Mouse (Mus musculus) hindbrain, postnatal 0 days (tissue): Measurements from ENCODE around the gene Lgals3bp. TPM values are rescaled to one million over a fixed set of nuclear protein-coding genes. Genes with fewer than 3 reads are reported as not detected.
"Not testable (repeated sequence)": the region's sequence is repeated elsewhere in the genome, so short reads cannot be mapped to it uniquely, and the experiment has no call there.

ENCODE experiments used
- ATAC-seq: fragments of 200-750 bp; cut with Nextera tagmentation; 2 replicates; pipeline ENCODE4 v1.8.0; 2017; ENCODE audit warnings: mild to moderate bottlenecking, moderate TSS enrichment, moderate library complexity
- DNase-seq: peaks from one replicate; pipeline ENCODE4 v3.0.0-alpha.2; 2015; ENCODE audit warnings: low spot score
- H3K27ac ChIP-seq: fragments of 300-500 bp; sonication (generic); 2 replicates; pipeline ENCODE4 v1.5.1; 2014; ENCODE audit warnings: mild to moderate bottlenecking
- H3K27me3 ChIP-seq: fragments of 300-500 bp; sonication (generic); 2 replicates; pipeline ENCODE4 v1.6.1; 2014; ENCODE audit warnings: low read length, mixed read lengths; ENCODE audit not compliant: insufficient read depth
- H3K36me3 ChIP-seq: fragments of 300-500 bp; sonication (generic); 2 replicates; pipeline ENCODE4 v1.6.1; 2014; ENCODE audit warnings: low read length, mixed read lengths; ENCODE audit not compliant: insufficient read depth
- H3K4me1 ChIP-seq: fragments of 300-500 bp; sonication (generic); 2 replicates; pipeline ENCODE4 v1.6.1; 2014; ENCODE audit warnings: antibody characterized with exemption, low read length, mixed read lengths; ENCODE audit not compliant: insufficient read depth
- H3K4me2 ChIP-seq: fragments of 300-500 bp; sonication (generic); 2 replicates; pipeline ENCODE4 v1.6.1; 2014; ENCODE audit warnings: low read depth, mild to moderate bottlenecking, low read length, moderate library complexity, mixed read lengths
- H3K4me3 ChIP-seq: fragments of 300-500 bp; sonication (generic); 2 replicates; pipeline ENCODE4 v1.5.1; 2014; ENCODE audit warnings: low read length
- H3K9ac ChIP-seq: fragments of 300-500 bp; sonication (generic); replicated peaks from 2 replicates; pipeline ENCODE4 v1.6.1; 2014; ENCODE audit warnings: mild to moderate bottlenecking, low read length, moderate library complexity, mixed read lengths
- H3K9me3 ChIP-seq: fragments of 300-500 bp; sonication (generic); 2 replicates; pipeline ENCODE4 v1.6.1; 2016; ENCODE audit warnings: low read length, mixed read lengths
- CTCF ChIP-seq: IDR thresholded peaks from 2 replicates; pipeline ENCODE4 v1.5.1; 2016; ENCODE audit warnings: antibody characterized with exemption, control low read depth, low read depth
- WGBS: fragments of 180-500 bp; shearing (Covaris S2); extraction: QIAGEN DNeasy Blood & Tissue Kit; methylation state at CpG from one replicate; pipeline ENCODE4 v1.1.7; 2014; 5-methylcytosine and 5-hydroxymethylcytosine counted together
- polyA plus RNA-seq: library from polyadenylated mRNA; unstranded; fragments of >200 nt; fragmentation: Nextera tagmentation; extraction: Ambion mirVana; gene quantifications from 2 replicates; pipeline ENCODE4 v1.2.1, GENCODE M21; 2015
- total RNA-seq: library from RNA; depleted of rRNA; stranded (reverse); fragments of >200 nt; gene quantifications from 2 replicates; pipeline ENCODE4 v1.2.3, GENCODE M21; 2014

Lgals3bp gene
- total and polyA plus RNA-seq, 2 experiments from 2014 or later: 18.5 to 25.5 TPM

- no peak for TF ChIP-seq CTCF
- no peak overlapping the region for H3K27ac ChIP-seq
- no peaks in the 10 kb centered on the region for H3K9me3 ChIP-seq
- 38% methylated on average over 6 of the region's 6 CpGs for whole genome bisulfite sequencing
- no peaks in the 10 kb centered on the region for H3K27me3 ChIP-seq
- no peak overlapping the region for H3K4me3 ChIP-seq
- no peaks in the 10 kb centered on the region for H3K36me3 ChIP-seq
- no peaks in the 10 kb centered on the region for H3K4me1 ChIP-seq
- H3K4me2 ChIP-seq: no peak overlapping the region
- DNase-seq (no peak), ATAC-seq (no peak)
- no peak overlapping the region for H3K9ac ChIP-seq
These were observed 7.4 kb downstream of the Lgals3bp start for GRCm38 (mm10) chr11:118394538-118394937.

- H3K9ac ChIP-seq: no peak overlapping the region
- no peak for TF ChIP-seq CTCF
- ATAC-seq (no peak), DNase-seq (no peak)
- H3K27ac ChIP-seq: no peak overlapping the region
- H3K4me3 ChIP-seq: no peak overlapping the region
- no peak overlapping the region for H3K4me2 ChIP-seq
- H3K36me3 ChIP-seq: no peaks in the 10 kb centered on the region
- 71% methylated on average over 5 of the region's 5 CpGs for WGBS
- no peaks in the 10 kb centered on the region for H3K9me3 ChIP-seq
- no peaks in the 10 kb centered on the region for H3K27me3 ChIP-seq
- H3K4me1 ChIP-seq: no peaks in the 10 kb centered on the region
These were observed 7.9 kb downstream of the Lgals3bp start for GRCm38 (mm10) chr11:118393991-118394390.

- H3K4me1 ChIP-seq, H3K4me2 ChIP-seq, H3K27me3 ChIP-seq, H3K27ac ChIP-seq, H3K9me3 ChIP-seq, H3K36me3 ChIP-seq, DNase-seq, ATAC-seq, H3K9ac ChIP-seq, H3K4me3 ChIP-seq: not testable (repeated sequence)
- WGBS: 82% methylated on average over 13 of the region's 13 CpGs
These were observed 14.1 kb downstream of the Lgals3bp start for GRCm38 (mm10) chr11:118387816-118388215.

GRCm38 (mm10) chr11:118379251-118380009 is 22.5 kb downstream of the Lgals3bp start:
- Histone ChIP-seq H3K36me3 (no peaks in the 10 kb centered on the region), H3K4me2 (no peak overlapping the region), H3K9me3 (no peaks in the 10 kb centered on the region), H3K4me1 (no peaks in the 10 kb centered on the region), H3K27ac (no peak overlapping the region), H3K9ac (no peak overlapping the region), H3K27me3 (no peaks in the 10 kb centered on the region), H3K4me3 (no peak overlapping the region)
- TF ChIP-seq CTCF: peak; percentile 88
- 39% methylated on average over 11 of the region's 11 CpGs for WGBS
- ATAC-seq (peak; percentile 85), DNase-seq (peak; percentile 91)

- WGBS: 73% methylated on average over 6 of the region's 6 CpGs
These were observed 23.2 kb downstream of the Lgals3bp start for GRCm38 (mm10) chr11:118378656-118379055.

GRCm38 (mm10) chr11:118376323-118376722 is 25.6 kb downstream of the Lgals3bp start:
- H3K9ac ChIP-seq, H3K36me3 ChIP-seq, H3K27ac ChIP-seq, H3K4me2 ChIP-seq, H3K9me3 ChIP-seq, H3K4me1 ChIP-seq, DNase-seq, H3K4me3 ChIP-seq, H3K27me3 ChIP-seq, ATAC-seq: not testable (repeated sequence)

More at GRCm38 (mm10) chr11:118378656-118379055, 23.2 kb downstream of the Lgals3bp start:
- Histone ChIP-seq H3K4me2 (no peak overlapping the region), H3K9ac (no peak overlapping the region), H3K27ac (no peak overlapping the region), H3K4me1 (no peaks in the 10 kb centered on the region), H3K9me3 (no peaks in the 10 kb centered on the region), H3K4me3 (no peak overlapping the region), H3K36me3 (no peaks in the 10 kb centered on the region), H3K27me3 (no peaks in the 10 kb centered on the region)
- TF ChIP-seq CTCF: no peak
- DNase-seq (no peak), ATAC-seq (no peak)

GRCm38 (mm10) chr11:118375881-118376280 is 26.0 kb downstream of the Lgals3bp start:
- H3K27me3 ChIP-seq: no peaks in the 10 kb centered on the region
- no peak overlapping the region for H3K27ac ChIP-seq
- H3K36me3 ChIP-seq: no peaks in the 10 kb centered on the region
- no peaks in the 10 kb centered on the region for H3K4me1 ChIP-seq
- DNase-seq: no peak
- 80% methylated on average over 5 of the region's 5 CpGs for WGBS
- ATAC-seq: no peak
- no peak overlapping the region for H3K4me2 ChIP-seq
- H3K9ac ChIP-seq: no peak overlapping the region
- no peaks in the 10 kb centered on the region for H3K9me3 ChIP-seq
- TF ChIP-seq CTCF: no peak
- H3K4me3 ChIP-seq: no peak overlapping the region
